Mouse (Mus musculus): ENCODE data around the gene Casd1. TPM values are rescaled to one million over a fixed set of nuclear protein-coding genes. Genes with fewer than 3 reads are reported as not detected.

Gene Casd1
- polyA plus RNA-seq (2014; fragmentation: Illumina TruSeq; extraction: RNeasy Lipid Tissue Mini Kit (QIAGEN cat#74804); ENCODE audit: low read depth, low replicate concordance), result 76.0 TPM

DNA sequence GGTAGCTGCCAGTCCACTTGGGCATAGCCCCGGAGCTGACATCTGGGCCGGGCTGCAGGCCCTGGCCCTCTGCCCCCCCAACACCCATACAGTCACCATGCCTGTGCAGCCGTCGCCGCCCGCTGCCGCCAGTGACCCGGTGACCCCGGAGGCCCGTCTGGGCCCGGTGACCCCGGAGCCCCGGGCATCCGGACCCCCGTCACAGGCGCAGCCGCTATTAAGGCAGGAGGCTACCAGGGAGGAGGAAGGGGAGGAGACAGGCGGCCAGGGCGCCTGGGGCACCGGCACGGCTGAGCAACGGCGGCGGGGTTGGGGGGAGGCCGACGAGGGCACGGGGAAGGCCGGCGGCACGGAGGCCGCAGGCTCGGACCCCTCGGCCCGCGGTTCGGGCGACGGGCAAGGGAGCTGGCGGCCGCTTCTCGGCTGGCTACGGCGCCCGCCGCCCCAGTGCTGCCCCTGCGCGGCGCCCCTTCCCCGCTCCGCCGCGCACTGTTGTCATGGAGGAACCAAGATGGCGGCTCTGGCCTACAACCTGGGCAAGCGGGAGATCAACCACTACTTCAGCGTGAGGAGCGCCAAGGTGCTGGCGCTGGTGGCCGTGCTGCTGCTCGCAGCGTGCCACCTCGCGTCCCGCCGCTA is at the start of gene Casd1:
TSS of gene Casd1 (plus strand) at position 182 of the 639 bp plus-strand sequence.

Other genes starting within 250 kb of the Casd1 start
- gene Col1a2, start 96.0 kb upstream of the Casd1 start, polyA plus RNA-seq (2014; fragmentation: Illumina TruSeq; extraction: RNeasy Lipid Tissue Mini Kit (QIAGEN cat#74804); ENCODE audit: low read depth, low replicate concordance), result 18.1 TPM
- gene Sgce, start 146.4 kb downstream of the Casd1 start, polyA plus RNA-seq (2014; fragmentation: Illumina TruSeq; extraction: RNeasy Lipid Tissue Mini Kit (QIAGEN cat#74804); ENCODE audit: low read depth, low replicate concordance), result 20.4 TPM
- gene Peg10, start 146.5 kb downstream of the Casd1 start, polyA plus RNA-seq (2014; fragmentation: Illumina TruSeq; extraction: RNeasy Lipid Tissue Mini Kit (QIAGEN cat#74804); ENCODE audit: low read depth, low replicate concordance), result 1.2 TPM